Mouse (Mus musculus): ENCODE results near the gene Spata3. TPM values are rescaled to one million over a fixed set of nuclear protein-coding genes. Genes with fewer than 3 reads are reported as not detected.
A peak's percentile ranks its signal among the peaks of the same experiment; 100 is the strongest.

Gene Spata3
- 0.55 and 0.67 TPM in 2 replicates for polyA plus RNA-seq (2015; fragmentation: Nextera tagmentation; extraction: Ambion mirVana)

DNA sequence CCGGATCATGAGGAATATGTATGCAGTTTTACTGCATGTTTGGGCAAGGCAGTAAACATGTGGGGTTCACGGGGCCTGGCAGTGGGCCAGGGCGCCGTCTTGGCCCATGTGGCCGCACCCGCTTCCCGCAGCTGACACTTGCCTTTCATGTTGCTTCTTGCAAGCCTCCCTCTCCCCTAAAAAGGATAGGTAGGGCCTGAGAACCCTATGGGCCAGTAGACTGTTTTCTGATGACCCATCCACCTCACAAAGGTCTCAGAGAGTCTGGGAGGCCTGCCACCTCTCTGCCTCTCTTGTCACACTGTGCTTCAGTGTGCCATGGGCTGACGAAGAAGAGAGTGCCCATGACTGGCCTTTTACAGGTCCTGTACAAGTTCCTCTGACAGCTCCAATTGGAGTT lies at the start of gene Spata3:
Spata3 (plus strand) TSS at position 301 of the 400 bp plus-strand sequence.
- Histone ChIP-seq H3K4me1 (ENCODE audit: control insufficient read depth, insufficient read depth, low read length) (peaks cover 3% of the 10 kb centered on the region; the same call in 1 of the 2 replicates), H3K36me3 (ENCODE audit: control insufficient read depth, insufficient read depth, low read length) (no peaks in the 10 kb centered on the region), H3K27me3 (ENCODE audit: control insufficient read depth, insufficient read depth, low read depth, low read length) (no peaks in the 10 kb centered on the region; the same call in 1 of the 2 replicates), H3K4me2 (ENCODE audit: low read length) (no peak within 1 kb of the TSS), H3K9ac (ENCODE audit: low read depth, low read length) (no peak within 1 kb of the TSS), H3K9me3 (replicated peaks; ENCODE audit: control insufficient read depth, low read length, poor library complexity, severe bottlenecking) (no peaks in the 10 kb centered on the region), H3K4me3 (ENCODE audit: low read depth, low read length) (no peak within 1 kb of the TSS), H3K27ac (ENCODE audit: low read length) (no peak within 1 kb of the TSS)
- 92% methylated on average over 8 of the region's 8 CpGs for whole genome bisulfite sequencing
- ATAC-seq: no peak

- Histone ChIP-seq H3K4me2 (ENCODE audit: low read length) (no peak overlapping the region), H3K27me3 (ENCODE audit: control insufficient read depth, insufficient read depth, low read depth, low read length) (no peaks in the 10 kb centered on the region), H3K27ac (ENCODE audit: low read length) (peak overlapping the region; percentile 58; the same call in 1 of the 2 replicates), H3K4me1 (ENCODE audit: control insufficient read depth, insufficient read depth, low read length) (no peaks in the 10 kb centered on the region), H3K9me3 (replicated peaks; ENCODE audit: control insufficient read depth, low read length, poor library complexity, severe bottlenecking) (no peaks in the 10 kb centered on the region), H3K4me3 (ENCODE audit: low read depth, low read length) (no peak overlapping the region), H3K36me3 (ENCODE audit: control insufficient read depth, insufficient read depth, low read length) (no peaks in the 10 kb centered on the region), H3K9ac (ENCODE audit: low read depth, low read length) (no peak overlapping the region)
- WGBS: 77% methylated on average over 1 of the region's 1 CpGs
- ATAC-seq: peak; percentile 69
These were observed 47.5 kb upstream of the Spata3 start for GRCm38 (mm10) chr1:85969081-85969480.

- peak; percentile 79 for ATAC-seq
- 70% methylated on average over 1 of the region's 1 CpGs for WGBS
- H3K27me3 ChIP-seq (ENCODE audit: control insufficient read depth, insufficient read depth, low read depth, low read length): no peaks in the 10 kb centered on the region
These were observed 47.1 kb upstream of the Spata3 start for GRCm38 (mm10) chr1:85969519-85969918.

GRCm38 (mm10) chr1:85971070-85971469 lies 45.5 kb upstream of the Spata3 start:
- Histone ChIP-seq H3K9ac (ENCODE audit: low read depth, low read length) (no peak overlapping the region), H3K4me1 (ENCODE audit: control insufficient read depth, insufficient read depth, low read length) (no peaks in the 10 kb centered on the region), H3K9me3 (replicated peaks; ENCODE audit: control insufficient read depth, low read length, poor library complexity, severe bottlenecking) (no peaks in the 10 kb centered on the region), H3K4me3 (ENCODE audit: low read depth, low read length) (no peak overlapping the region), H3K36me3 (ENCODE audit: control insufficient read depth, insufficient read depth, low read length) (no peaks in the 10 kb centered on the region), H3K27me3 (ENCODE audit: control insufficient read depth, insufficient read depth, low read depth, low read length) (no peaks in the 10 kb centered on the region), H3K27ac (ENCODE audit: low read length) (no peak overlapping the region), H3K4me2 (ENCODE audit: low read length) (no peak overlapping the region)
- WGBS: 95% methylated on average over 3 of the region's 3 CpGs
- no peak for ATAC-seq

More at GRCm38 (mm10) chr1:85969519-85969918, 47.1 kb upstream of the Spata3 start:
- no peaks in the 10 kb centered on the region for H3K36me3 ChIP-seq (ENCODE audit: control insufficient read depth, insufficient read depth, low read length)
- peak overlapping the region; percentile 58; the same call in 1 of the 2 replicates for H3K27ac ChIP-seq (ENCODE audit: low read length)
- H3K4me3 ChIP-seq (ENCODE audit: low read depth, low read length): no peak overlapping the region
- H3K4me2 ChIP-seq (ENCODE audit: low read length): no peak overlapping the region
- no peak overlapping the region for H3K9ac ChIP-seq (ENCODE audit: low read depth, low read length)
- no peaks in the 10 kb centered on the region for H3K4me1 ChIP-seq (ENCODE audit: control insufficient read depth, insufficient read depth, low read length)
- H3K9me3 ChIP-seq (replicated peaks; ENCODE audit: control insufficient read depth, low read length, poor library complexity, severe bottlenecking): no peaks in the 10 kb centered on the region

GRCm38 (mm10) chr1:85972341-85972740 lies 44.3 kb upstream of the Spata3 start:
- Histone ChIP-seq H3K27me3 (ENCODE audit: control insufficient read depth, insufficient read depth, low read depth, low read length) (no peaks in the 10 kb centered on the region), H3K4me1 (ENCODE audit: control insufficient read depth, insufficient read depth, low read length) (no peaks in the 10 kb centered on the region), H3K36me3 (ENCODE audit: control insufficient read depth, insufficient read depth, low read length) (no peaks in the 10 kb centered on the region), H3K9ac (ENCODE audit: low read depth, low read length) (no peak overlapping the region), H3K27ac (ENCODE audit: low read length) (no peak overlapping the region), H3K9me3 (replicated peaks; ENCODE audit: control insufficient read depth, low read length, poor library complexity, severe bottlenecking) (no peaks in the 10 kb centered on the region), H3K4me3 (ENCODE audit: low read depth, low read length) (no peak overlapping the region), H3K4me2 (ENCODE audit: low read length) (no peak overlapping the region)
- ATAC-seq: no peak
- 57% methylated on average over 3 of the region's 3 CpGs for WGBS

- H3K9ac ChIP-seq (ENCODE audit: low read depth, low read length): no peak overlapping the region
- ATAC-seq: no peak
- no peaks in the 10 kb centered on the region for H3K27me3 ChIP-seq (ENCODE audit: control insufficient read depth, insufficient read depth, low read depth, low read length)
- H3K4me3 ChIP-seq (ENCODE audit: low read depth, low read length): no peak overlapping the region
- H3K4me1 ChIP-seq (ENCODE audit: control insufficient read depth, insufficient read depth, low read length): no peaks in the 10 kb centered on the region
- no peaks in the 10 kb centered on the region for H3K9me3 ChIP-seq (replicated peaks; ENCODE audit: control insufficient read depth, low read length, poor library complexity, severe bottlenecking)
- no peaks in the 10 kb centered on the region for H3K36me3 ChIP-seq (ENCODE audit: control insufficient read depth, insufficient read depth, low read length)
- no peak overlapping the region for H3K4me2 ChIP-seq (ENCODE audit: low read length)
- no peak overlapping the region for H3K27ac ChIP-seq (ENCODE audit: low read length)
- WGBS: 89% methylated on average over 2 of the region's 2 CpGs
These were observed 43.1 kb upstream of the Spata3 start for GRCm38 (mm10) chr1:85973468-85973877.

DNA sequence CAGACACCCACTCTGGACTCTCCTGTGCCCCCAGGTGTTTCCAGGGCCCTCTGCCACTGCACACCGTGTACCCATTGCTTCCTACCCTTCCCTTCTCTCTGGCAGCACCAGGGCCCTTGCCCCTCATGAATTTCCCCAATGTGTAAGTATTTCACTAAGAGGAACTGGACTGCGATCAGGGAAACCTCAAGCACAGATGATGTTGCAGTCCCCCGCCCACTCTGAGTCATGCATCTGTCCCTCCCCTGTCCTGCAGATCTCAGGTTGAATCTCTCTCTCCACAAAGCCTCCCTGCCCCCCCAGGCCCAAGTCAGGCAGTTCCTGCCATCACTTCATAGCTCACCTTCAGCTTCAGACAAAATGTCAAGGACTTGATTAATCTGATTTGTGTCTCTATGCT lies 38.9 kb upstream of the Spata3 start:
- Histone ChIP-seq H3K4me1 (ENCODE audit: control insufficient read depth, insufficient read depth, low read length) (no peaks in the 10 kb centered on the region), H3K4me3 (ENCODE audit: low read depth, low read length) (no peak overlapping the region), H3K36me3 (ENCODE audit: control insufficient read depth, insufficient read depth, low read length) (no peaks in the 10 kb centered on the region), H3K9me3 (replicated peaks; ENCODE audit: control insufficient read depth, low read length, poor library complexity, severe bottlenecking) (no peaks in the 10 kb centered on the region), H3K27me3 (ENCODE audit: control insufficient read depth, insufficient read depth, low read depth, low read length) (no peaks in the 10 kb centered on the region), H3K9ac (ENCODE audit: low read depth, low read length) (no peak overlapping the region), H3K4me2 (ENCODE audit: low read length) (no peak overlapping the region), H3K27ac (ENCODE audit: low read length) (no peak overlapping the region)
- 75% methylated on average over 3 of the region's 3 CpGs for WGBS
- ATAC-seq: no peak

DNA sequence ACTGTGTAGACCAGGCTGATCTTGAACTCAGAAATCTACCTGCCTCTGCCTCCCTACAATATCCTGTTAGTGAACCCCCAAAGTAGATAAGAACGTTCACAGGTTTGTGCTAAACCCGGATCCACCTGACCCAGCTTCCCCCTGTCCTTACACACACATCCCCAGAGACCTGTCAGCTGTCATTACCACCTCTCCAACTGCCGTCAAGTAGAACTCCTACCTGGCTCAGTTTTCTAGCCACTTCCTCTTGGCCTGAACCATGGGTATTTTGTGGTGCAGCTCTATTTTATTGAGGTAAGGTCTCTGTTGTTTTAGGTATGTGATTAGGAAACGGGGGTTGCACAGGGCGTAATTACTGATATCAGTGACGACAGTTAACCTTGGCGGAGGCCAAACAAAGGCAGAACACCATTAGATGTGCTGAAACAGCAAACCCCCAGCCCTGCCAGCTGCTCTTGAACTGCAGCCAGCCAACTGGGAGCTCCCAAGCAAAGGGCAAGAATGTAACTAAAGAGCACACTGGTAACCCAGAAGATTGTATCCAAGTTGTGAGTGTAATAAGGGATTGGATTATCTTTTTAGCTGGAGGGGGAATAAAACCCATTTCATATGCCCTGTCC lies 34.8 kb upstream of the Spata3 start:
- no peak overlapping the region for H3K27ac ChIP-seq (ENCODE audit: low read length)
- no peak for ATAC-seq
- no peaks in the 10 kb centered on the region for H3K4me1 ChIP-seq (ENCODE audit: control insufficient read depth, insufficient read depth, low read length)
- no peak overlapping the region for H3K4me2 ChIP-seq (ENCODE audit: low read length)
- no peaks in the 10 kb centered on the region for H3K36me3 ChIP-seq (ENCODE audit: control insufficient read depth, insufficient read depth, low read length)
- no peak overlapping the region for H3K9ac ChIP-seq (ENCODE audit: low read depth, low read length)
- H3K4me3 ChIP-seq (ENCODE audit: low read depth, low read length): no peak overlapping the region
- no peaks in the 10 kb centered on the region for H3K9me3 ChIP-seq (replicated peaks; ENCODE audit: control insufficient read depth, low read length, poor library complexity, severe bottlenecking)
- WGBS: 77% methylated on average over 7 of the region's 7 CpGs
- no peaks in the 10 kb centered on the region for H3K27me3 ChIP-seq (ENCODE audit: control insufficient read depth, insufficient read depth, low read depth, low read length)

DNA sequence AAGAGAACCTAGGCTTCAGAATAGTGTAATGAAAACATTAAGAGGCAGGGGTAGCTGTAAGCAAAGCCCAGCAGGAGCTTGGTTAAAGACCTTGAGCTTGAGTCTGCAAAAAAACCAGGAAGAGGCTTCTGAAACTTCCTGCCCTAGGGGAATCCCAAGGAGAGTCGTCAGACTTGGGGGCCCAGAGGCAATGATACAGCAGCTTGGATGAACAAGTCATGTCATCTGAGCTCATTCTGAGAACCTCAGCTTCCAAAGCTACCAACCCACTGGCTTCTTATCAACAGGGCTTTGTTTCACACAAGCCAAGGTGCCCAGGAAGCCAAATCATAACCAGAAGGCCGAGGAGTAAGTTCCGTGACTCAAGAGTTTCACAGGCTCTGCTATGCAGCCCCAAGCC lies 30.8 kb upstream of the Spata3 start:
- Histone ChIP-seq H3K4me3 (ENCODE audit: low read depth, low read length) (no peak overlapping the region), H3K9me3 (replicated peaks; ENCODE audit: control insufficient read depth, low read length, poor library complexity, severe bottlenecking) (no peaks in the 10 kb centered on the region), H3K27ac (ENCODE audit: low read length) (no peak overlapping the region), H3K36me3 (ENCODE audit: control insufficient read depth, insufficient read depth, low read length) (no peaks in the 10 kb centered on the region), H3K4me1 (ENCODE audit: control insufficient read depth, insufficient read depth, low read length) (no peaks in the 10 kb centered on the region), H3K27me3 (ENCODE audit: control insufficient read depth, insufficient read depth, low read depth, low read length) (no peaks in the 10 kb centered on the region), H3K9ac (ENCODE audit: low read depth, low read length) (no peak overlapping the region), H3K4me2 (ENCODE audit: low read length) (no peak overlapping the region)
- no peak for ATAC-seq
- 92% methylated on average over 3 of the region's 3 CpGs for WGBS

All from midbrain, embryonic 16.5 days (tissue).